Mouse (Mus musculus) MEL-GATA-1-ER (cell line): Measurements from ENCODE around the gene Zyx.
A peak's percentile ranks its signal among the peaks of the same experiment; 100 is the strongest.

ENCODE experiments used
- DNase-seq: peaks from one replicate; pipeline ENCODE4 v3.0.0-alpha.2; 2012; ENCODE audit warnings: low read depth; ENCODE audit errors: extremely low read depth

The Zyx gene

DNA sequence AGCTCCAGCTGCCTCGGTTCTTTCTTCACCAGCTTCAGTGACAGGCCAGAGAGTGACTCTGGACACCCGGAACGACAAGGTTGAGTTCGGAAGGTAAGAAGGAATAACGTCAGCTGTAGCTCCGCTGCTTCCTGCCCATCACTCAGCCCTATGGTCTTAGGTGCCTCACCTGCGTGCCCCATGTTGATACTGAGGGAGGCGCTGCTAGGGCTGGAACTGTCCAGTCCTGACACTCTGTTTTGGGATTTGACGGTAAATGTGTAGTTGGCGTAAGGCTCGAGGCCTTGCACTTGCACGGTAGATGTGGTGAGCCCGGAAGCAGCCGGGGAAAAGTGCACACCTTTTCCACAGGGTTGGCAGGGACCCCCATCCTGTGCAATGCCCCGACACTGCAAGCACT is 15.2 kb downstream of the Zyx start:
- no peak for DNase-seq

DNA sequence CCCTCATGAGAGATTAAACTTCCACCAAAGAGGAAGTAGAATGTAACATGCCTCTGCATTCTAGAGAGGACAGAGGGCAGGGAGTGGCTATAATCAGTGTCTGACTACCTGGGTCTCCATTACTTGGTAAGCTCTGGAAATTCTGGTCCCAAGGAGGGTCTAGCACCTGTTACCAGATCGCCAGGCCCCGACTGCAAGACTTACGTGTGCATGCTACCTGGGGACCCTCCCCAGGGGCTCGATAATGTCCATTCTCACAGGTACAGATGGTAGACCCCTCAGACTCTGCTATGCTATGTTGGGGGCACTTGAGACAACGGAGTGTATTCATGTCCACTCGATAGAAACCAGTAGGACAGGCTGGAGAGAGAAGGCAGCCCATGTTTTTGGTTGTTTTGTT is 15.8 kb downstream of the Zyx start:
- DNase-seq = no peak

DNA sequence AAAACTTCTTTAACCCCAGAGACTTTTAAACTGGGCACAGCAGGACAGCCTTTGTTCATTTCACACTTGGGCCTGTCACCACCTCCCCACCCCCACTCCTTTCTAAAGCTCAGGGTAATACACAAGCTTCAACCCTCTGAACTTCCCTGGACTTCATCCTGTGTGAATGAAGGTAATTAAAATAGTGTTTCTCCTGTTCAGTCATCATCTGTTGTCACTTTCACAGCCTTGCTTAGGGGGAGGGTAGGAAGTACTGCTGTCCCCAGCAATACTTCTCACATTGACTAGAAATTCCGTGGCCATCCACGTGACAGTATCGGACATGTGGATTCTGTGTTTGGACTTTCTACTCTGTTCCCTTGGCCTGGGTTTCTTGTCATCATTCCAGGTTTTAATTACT is 20.4 kb downstream of the Zyx start:
- DNase-seq = no peak

DNA sequence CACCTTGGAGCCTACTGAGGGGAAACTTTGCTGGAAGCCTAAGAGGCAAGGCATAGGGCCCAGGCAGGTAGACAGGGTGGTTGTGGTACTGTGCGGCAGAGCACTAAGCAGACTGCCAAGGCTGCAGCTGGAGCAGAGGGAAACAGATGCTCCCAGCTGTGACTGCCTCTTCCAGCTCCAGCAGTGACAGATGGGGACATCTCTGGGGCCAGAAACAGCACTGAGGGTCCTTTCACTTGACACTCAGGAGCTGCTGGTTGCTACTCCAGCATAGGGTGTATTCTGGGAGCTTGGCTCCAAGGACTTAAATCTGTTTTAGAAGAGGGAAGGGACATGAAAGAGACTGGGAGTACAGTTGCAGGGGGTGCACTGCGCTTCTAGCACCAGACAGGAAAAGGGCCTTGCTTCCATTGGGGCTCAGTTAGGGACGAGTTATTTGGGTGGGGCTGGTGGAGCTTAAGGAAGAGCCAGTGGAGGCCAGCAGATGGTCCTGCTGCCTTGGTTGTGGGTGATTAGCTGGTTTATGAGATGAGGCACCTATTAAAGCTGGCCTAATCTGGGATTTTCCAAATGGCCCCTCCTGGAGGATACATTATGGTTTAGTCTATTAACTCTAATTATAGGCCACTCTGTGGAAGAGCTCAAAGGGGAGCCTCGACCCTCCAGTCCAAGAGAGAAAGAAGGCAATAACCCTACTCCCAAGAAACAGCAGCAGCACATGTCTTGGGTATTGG is 21.4 kb downstream of the Zyx start:
- DNase-seq = no peak

- no peak for DNase-seq
Measured at GRCm38 (mm10) chr6:42372001-42372400, 22.6 kb downstream of the Zyx start.

DNA sequence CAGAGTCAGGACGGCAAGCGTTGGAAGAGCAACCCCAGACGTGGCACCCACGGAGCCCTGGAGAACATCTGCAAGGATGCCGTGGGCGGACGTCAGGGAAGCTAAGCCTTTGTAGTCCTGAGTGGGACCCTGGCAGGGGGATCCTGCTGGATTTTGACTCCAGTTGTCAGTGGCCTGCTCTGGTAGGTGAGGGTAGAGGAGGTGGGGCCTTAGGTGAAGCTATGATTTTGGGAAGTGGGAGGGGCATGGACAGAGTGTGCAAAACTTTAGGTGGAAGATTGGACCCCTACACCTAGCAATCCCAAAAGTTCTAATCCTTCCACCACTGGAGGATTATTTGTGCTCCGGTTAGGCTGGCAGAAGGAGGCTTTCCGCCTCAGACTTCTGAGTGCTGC is 23.0 kb downstream of the Zyx start:
- no peak for DNase-seq

- DNase-seq = no peak
Measured at GRCm38 (mm10) chr6:42372816-42373547, 23.6 kb downstream of the Zyx start, which contains the start of gene Epha1. Epha1 (minus strand) TSS chr6:42373268.

DNA sequence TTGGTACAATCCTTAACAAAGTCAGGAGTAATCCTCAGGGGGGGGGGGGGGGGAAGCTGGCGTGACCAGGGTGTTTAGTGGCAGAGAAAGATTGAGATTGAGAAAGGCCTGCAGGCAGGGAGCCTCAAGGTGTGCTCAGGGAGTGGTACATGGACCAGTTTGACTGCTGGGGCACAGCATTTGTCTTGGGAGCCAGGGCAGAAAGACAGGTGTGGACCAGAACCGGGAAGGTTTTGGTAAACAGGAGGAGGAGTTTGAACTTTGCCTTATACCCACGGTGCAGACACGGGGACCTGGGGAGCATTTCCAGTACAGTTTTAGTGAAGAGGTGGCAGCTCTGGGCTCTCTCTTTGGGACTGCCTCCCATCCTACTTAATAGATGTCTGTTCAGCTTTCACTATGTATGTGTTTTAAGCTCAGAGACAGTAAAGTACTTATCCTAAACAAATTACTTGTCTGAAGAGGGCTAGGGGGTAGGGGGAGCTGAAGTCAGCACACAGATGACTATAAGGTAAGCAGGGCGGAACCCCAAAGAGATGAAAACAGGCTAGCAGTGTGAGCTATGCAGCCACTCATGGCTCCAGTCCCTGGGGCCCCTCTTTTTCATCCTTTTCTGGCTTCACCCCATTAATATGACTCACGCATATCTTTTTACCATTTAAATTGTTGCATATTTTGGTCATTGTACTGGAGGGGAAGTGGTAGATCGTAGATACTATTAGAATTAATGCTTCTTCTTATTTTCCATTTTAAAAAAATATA is 24.4 kb downstream of the Zyx start:
- no peak for DNase-seq

- no peak for DNase-seq
Measured at GRCm38 (mm10) chr6:42374701-42375100, 25.3 kb downstream of the Zyx start.

DNA sequence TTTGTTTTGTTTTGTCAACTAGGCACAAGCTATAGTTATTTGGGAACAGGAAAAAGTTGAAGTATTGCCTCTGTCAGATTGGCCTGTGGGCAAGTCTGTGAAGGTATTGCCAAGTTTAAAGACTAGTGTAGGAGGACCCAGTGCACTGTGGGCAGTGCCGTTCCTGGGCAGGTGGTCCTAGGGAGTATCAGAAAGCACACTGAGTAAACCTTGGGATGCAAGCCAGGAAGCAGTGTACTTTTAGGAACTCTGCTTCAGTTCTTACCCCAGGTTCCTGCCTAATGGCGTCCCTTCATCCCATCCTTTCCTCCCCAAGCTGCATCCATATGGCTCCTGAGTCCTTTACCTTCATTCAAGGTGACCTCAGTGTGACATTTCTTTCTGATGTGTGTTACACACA is 25.7 kb downstream of the Zyx start:
- DNase-seq = no peak

DNA sequence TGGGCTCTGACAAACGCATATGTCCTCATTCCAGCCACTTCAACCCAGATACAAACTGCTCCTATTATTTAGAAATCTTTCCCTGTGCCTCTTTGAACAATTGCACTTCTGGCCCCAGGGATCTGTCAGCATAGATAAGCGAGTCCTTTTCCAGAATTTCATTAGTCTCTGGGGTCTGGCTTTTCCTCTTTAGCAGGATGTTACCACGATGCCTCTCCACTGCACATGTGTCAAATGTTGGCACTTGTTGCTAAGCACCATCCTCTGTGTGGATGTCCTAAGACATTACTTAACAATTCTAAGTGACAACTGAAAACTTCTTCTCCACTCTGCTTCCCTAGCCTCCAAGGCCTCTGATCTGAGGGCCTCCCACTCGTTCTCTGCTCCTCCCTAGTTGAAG is 26.6 kb downstream of the Zyx start:
- no peak for DNase-seq

GRCm38 (mm10) chr6:42376504-42377019 is 27.1 kb downstream of the Zyx start:
- no peak for DNase-seq

GRCm38 (mm10) chr6:42377280-42377679 is 27.9 kb downstream of the Zyx start:
- DNase-seq = no peak

GRCm38 (mm10) chr6:42379551-42379950 is 30.1 kb downstream of the Zyx start:
- no peak for DNase-seq

GRCm38 (mm10) chr6:42380416-42381144 is 31.1 kb downstream of the Zyx start:
- peak; percentile 16 for DNase-seq

- DNase-seq = no peak
Measured at GRCm38 (mm10) chr6:42381221-42381620, 31.8 kb downstream of the Zyx start.

DNA sequence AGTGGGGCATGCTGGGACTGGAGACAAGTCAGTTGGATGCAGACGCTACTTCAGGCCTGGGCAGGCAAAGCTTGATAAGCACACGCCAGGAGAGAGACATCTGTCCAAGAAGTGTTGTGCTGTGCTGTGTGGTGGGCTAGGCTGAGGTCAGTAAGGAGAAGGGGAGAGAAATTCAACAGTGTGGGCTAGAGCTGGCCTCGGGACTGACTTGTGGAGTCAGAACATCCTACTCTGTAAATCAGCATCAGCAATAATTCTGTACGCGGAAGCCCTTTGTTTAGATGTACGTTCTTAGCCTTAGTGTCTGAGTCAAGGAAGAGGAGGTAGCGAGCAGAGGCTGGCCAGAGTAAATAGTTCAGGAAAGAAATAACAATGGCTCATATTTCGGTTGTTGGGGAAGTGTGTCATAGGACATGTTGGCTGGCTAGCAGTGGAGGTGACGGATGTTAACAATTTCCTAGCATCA is 32.5 kb downstream of the Zyx start:
- DNase-seq = no peak

DNA sequence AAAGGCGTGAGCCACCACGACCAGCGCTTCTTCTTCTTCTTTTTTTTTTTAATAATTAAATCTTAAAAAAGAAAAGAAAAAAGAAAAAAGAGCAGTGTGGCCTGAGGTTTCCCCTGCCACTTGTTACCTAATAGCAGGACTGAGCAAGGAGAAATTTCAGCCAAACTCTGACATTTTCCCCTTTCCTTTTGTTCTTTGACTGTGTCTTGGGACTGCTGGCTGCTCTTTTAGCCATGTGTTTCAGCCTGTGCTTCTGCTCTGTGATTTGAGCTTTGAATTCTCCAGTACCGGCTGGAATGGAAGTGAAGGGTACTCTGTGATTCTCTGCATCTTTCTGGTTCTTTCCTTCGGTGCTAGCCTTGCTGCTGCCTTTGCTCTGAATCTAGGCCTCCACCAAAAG is 33.9 kb downstream of the Zyx start:
- DNase-seq = no peak

DNA sequence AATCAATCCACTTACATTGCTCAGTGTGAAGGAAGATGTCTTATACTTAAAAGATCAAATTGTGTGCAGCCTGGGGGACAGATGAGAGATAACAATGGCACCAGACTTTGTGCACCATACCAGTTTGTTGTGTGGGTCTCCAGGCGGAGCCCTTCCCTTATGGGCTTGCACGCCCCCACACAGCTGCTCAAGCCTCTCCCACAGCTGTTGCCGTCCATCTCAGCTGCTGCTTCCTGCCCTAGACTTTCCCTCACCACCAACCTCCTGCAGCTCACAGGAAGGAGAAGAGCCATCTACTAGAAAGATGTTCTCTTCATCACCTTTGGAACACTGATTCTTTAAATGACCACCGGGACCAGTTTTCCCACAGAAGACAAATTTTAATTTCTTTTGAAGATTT is 36.2 kb downstream of the Zyx start:
- DNase-seq = no peak

- DNase-seq = no peak
Measured at GRCm38 (mm10) chr6:42391796-42392330, 42.4 kb downstream of the Zyx start.
